Mouse (Mus musculus) neutrophil, adult 59 days (primary cell): ENCODE measurements around the gene Trim34a. TPM values are rescaled to one million over a fixed set of nuclear protein-coding genes. Genes with fewer than 3 reads are reported as not detected.

Experiments
- total RNA-seq, 2 experiments: library from RNA; stranded (reverse); gene quantifications; 1 replicate in 1 of 2; 2 replicates in 1 of 2; pipeline ENCODE4 v1.2.4; 2023

The Trim34a gene
- 10 to 100 TPM; 14.4 to 18.2 TPM for total RNA-seq

DNA sequence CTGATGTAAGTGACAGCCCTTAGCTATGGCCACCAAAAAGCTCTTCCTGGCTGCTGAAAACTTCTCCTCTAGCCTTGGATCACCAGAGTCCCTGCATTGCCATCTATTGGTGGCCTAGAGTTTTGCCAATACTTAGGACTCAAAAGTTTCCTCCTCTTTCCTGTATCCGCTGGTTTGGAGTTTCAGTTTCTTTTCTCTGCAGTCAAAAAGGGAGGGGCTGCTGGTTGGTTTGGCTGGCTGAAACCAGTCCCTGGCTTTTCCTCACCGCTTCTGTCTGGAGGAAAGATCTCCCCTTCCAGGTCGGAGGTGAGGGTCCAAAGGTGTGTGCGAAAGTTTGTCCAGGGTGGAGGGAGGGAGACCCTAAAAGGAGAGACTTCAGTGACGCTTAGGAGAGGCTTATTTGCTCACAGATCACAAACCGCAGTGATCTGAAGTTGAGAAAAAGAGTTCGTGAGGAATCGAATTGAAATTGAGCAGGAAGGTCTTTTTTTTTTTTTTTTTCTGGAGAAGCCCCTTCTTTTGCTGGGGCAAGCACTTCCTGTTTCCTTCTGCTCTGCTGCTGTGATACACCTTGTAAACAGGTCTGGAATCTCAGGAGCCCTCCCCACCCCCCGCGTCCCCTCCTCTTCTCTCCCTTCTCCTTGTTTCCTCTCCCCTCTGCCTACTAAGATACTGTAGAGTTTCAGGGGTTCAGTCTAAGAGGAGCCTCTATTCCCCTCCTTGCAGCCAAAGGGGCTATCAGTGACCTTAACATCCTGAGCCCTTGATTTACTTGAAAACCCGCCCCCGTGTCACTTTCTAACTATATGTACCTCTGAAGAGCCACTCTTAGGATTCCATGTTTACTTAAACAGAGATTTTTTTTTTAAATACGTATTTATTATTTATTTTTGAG is at the start of gene Trim34a:
Gene Trim34a, plus strand, starts transcription at position 171 of the 895 bp plus-strand sequence.

GRCm38 (mm10) chr7:104195885-104196284 is 48.4 kb upstream of the Trim34a start, which contains the start of gene Olfr649:
Gene Olfr649 (minus strand): TSS chr7:104195985.

DNA sequence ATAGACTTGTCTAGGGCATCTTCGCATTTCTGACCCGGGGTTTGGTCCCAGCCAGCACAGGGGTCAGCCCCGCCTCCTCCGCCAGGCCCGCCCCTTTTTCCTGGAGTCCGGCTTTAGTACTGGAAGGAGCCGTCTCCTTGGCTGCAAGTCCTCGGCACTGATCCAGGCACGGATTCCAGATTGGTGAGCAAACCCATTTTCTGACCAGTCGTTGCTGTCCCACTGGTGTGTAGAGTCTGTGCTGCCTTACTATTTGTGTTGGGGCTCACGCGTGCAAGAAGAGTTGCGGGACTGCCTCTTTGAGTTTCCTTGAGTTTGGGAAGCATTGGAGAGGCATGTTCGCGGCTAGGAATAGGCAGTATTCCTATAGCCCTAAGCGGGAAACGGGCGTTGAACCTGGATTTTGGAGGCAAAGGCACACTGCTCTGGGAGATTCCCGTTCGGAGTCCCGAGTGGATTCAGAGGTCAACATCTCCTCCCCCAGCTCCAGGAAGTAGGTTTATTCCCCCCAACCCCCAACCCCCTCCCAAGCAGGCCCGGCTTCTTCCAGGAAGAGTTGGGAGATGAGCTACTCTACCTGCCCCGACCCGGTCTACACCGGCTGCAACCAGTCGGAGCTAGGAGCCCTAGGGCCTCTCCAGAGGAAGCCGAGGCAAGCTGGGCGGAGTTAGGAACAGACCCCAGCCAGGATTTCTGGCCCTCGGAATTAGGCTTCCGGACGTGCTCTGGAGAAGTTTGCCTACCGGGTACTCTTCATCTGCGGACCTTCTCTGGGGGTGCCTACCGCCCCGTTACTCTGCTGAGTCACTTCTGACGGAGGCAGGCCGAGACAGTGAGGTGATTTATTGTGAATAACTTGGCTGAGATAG is 25.3 kb upstream of the Trim34a start, which contains the start of gene Trim6:
Gene Trim6, plus strand, starts transcription at position 93 of the 869 bp plus-strand sequence.

GRCm38 (mm10) chr7:104287576-104288443 is 43.6 kb downstream of the Trim34a start, which contains the start of gene Trim5:
Gene Trim5 (minus strand): TSS chr7:104288094.

Other genes with a start within 250 kb of the Trim34a start
- gene Olfr638, start 245.7 kb upstream of the Trim34a start, total RNA-seq: not detected
- gene Olfr639, start 227.2 kb upstream of the Trim34a start, total RNA-seq: under 1 TPM in 1 of 2 experiments, not detected in 1; 0.13 TPM
- not detected for gene Olfr640, start 218.9 kb upstream of the Trim34a start, total RNA-seq
- not detected for gene Olfr641, start 209.0 kb upstream of the Trim34a start, total RNA-seq
- gene Olfr642, start 191.8 kb upstream of the Trim34a start, total RNA-seq: not detected
- gene 4930516K23Rik, start 183.0 kb upstream of the Trim34a start, total RNA-seq: not detected
- gene Olfr644, start 172.6 kb upstream of the Trim34a start, total RNA-seq: not detected
- not detected for gene Olfr645, start 159.0 kb upstream of the Trim34a start, total RNA-seq
- gene Olfr646, start 139.6 kb upstream of the Trim34a start, total RNA-seq: not detected
- gene Ubqln5, start 114.6 kb upstream of the Trim34a start, total RNA-seq: not detected
- not detected for gene Olfr643, start 107.1 kb upstream of the Trim34a start, total RNA-seq
- not detected for gene Ubqln3, start 101.2 kb upstream of the Trim34a start, total RNA-seq
- gene Ubqlnl, start 93.9 kb upstream of the Trim34a start, total RNA-seq: not detected
- not detected for gene Olfm5, start 79.6 kb upstream of the Trim34a start, total RNA-seq
- gene Olfr648, start 61.1 kb upstream of the Trim34a start, total RNA-seq: not detected
- not detected for gene Olfr649, start 48.5 kb upstream of the Trim34a start, total RNA-seq
- 1 to 10 TPM; 1.8 to 2.1 TPM for gene Trim6, start 25.7 kb upstream of the Trim34a start, total RNA-seq
- gene Trim5, start 43.6 kb downstream of the Trim34a start, total RNA-seq: 10 to 100 TPM; 13.1 to 13.3 TPM
- gene Trim12a, start 71.0 kb downstream of the Trim34a start, total RNA-seq: 10 to 100 TPM; 60.5 to 62.7 TPM
- gene Trim34b, start 85.0 kb downstream of the Trim34a start, total RNA-seq: 1 to 10 TPM; 1.5 to 1.6 TPM
- gene Trim12c, start 108.9 kb downstream of the Trim34a start, total RNA-seq: 10 to 100 TPM; 29.1 to 32.0 TPM
- 10 to 100 TPM; 55.8 to 60.5 TPM for gene Trim30b, start 125.4 kb downstream of the Trim34a start, total RNA-seq
- gene Trim30c, start 156.4 kb downstream of the Trim34a start, total RNA-seq: under 1 TPM; 0.64 to 0.73 TPM
- 10 to 100 TPM; 39.9 to 50.2 TPM for gene Trim30a, start 220.7 kb downstream of the Trim34a start, total RNA-seq